ENCODE assay signal across 7 mouse cellular contexts in the genomic region with DNA sequence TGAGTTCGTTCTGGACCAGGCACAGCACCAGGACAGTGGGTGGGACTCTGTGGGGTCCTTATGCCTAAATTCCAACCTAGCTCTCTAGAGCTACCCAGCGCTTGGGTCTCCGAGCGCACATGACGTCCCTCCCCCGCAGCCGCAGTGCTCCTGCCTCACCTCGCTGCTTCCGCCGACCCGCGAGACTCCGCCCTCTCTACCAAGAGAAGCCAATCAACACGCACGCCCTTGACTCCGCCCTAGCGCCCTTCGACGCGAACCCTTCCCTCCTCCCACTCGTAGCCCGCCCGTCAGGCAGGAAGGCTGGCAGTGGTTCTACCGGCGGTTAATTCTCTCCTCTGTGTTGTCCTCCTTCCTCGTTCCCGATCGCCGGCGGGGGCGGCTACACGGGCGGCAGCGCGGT. TPM values are rescaled to one million over a fixed set of nuclear protein-coding genes. Genes with fewer than 3 reads are reported as not detected.
A peak's percentile ranks its signal among the peaks of the same experiment; 100 is the strongest.
DNase-seq lines count a peak whose midpoint lies in the region; ATAC-seq lines count a peak whose summit lies in the region.

A gene (plus strand): TSS at position 252 of the 403 bp plus-strand sequence.

- peak within 1 kb of the TSS; percentile 72 for H3K4me3 ChIP-seq in intestine, embryonic 15.5 days (replicated peaks)
- peak within 1 kb of the TSS; percentile 74 for H3K4me3 ChIP-seq in midbrain, embryonic 10.5 days

- peaks cover 8% of the 10 kb centered on the region for H3K4me1 ChIP-seq in intestine, embryonic 15.5 days (replicated peaks)
- H3K4me1 ChIP-seq in midbrain, embryonic 10.5 days = peaks cover 25% of the 10 kb centered on the region

- peak within 1 kb of the TSS; percentile 78 for H3K4me2 ChIP-seq in intestine, embryonic 15.5 days (replicated peaks)

- H3K27me3 ChIP-seq in intestine, embryonic 15.5 days (replicated peaks) = no peaks in the 10 kb centered on the region
- H3K27me3 ChIP-seq in midbrain, embryonic 10.5 days (ENCODE audit: low read depth, poor library complexity, severe bottlenecking) = no peaks in the 10 kb centered on the region

- H3K27ac ChIP-seq in intestine, embryonic 15.5 days = peak within 1 kb of the TSS; percentile 94
- peak within 1 kb of the TSS; percentile 98 for H3K27ac ChIP-seq in midbrain, embryonic 10.5 days (replicated peaks)

- peak; percentile 99 for ATAC-seq in intestine, embryonic 15.5 days

- H3K9ac ChIP-seq in intestine, embryonic 15.5 days = peak within 1 kb of the TSS; percentile 87

- no peaks in the 10 kb centered on the region for H3K36me3 ChIP-seq in intestine, embryonic 15.5 days
- H3K36me3 ChIP-seq in midbrain, embryonic 10.5 days = peaks cover 23% of the 10 kb centered on the region

- DNase-seq in adrenal gland, adult 2 months = peak; percentile 97
- peak; percentile 94 for DNase-seq in embryo, embryonic 11.5 days (ENCODE audit: low read depth, low spot score)
- DNase-seq in gastrocnemius, postnatal 36 days = peak; percentile 93 to 96
- peak; percentile 94 to 98 for DNase-seq in left cerebral cortex, postnatal 25 days (ENCODE audit: low spot score in 2 of 2)
- peak; percentile 97 for DNase-seq in midbrain, embryonic 10.5 days (ENCODE audit: low spot score)
- DNase-seq in right cerebral cortex, postnatal 4 days = peak; percentile 92

- intact Hi-C loops in gastrocnemius, postnatal 36 days (cut with DNase I) = no loop called here
- intact Hi-C loops in left cerebral cortex, postnatal 25 days (cut with DNase I) = loop anchor here (1.0 to 5.0 kb wide), 2 partner anchors 53 to 89 kb away; no protein-coding TSS in a partner anchor

- under 1% methylated on average over 35 of the region's 35 CpGs for WGBS in intestine, embryonic 15.5 days
- under 1% methylated on average over 35 of the region's 35 CpGs for WGBS in midbrain, embryonic 10.5 days

- no peaks in the 10 kb centered on the region for H3K9me3 ChIP-seq in intestine, embryonic 15.5 days
- H3K9me3 ChIP-seq in midbrain, embryonic 10.5 days (replicated peaks) = no peaks in the 10 kb centered on the region

RNA-seq across cellular contexts. Expression of the gene that starts here (rescaled TPM):
- 100 to 1,000 TPM; 178 to 206 TPM for total RNA-seq in adrenal gland, adult 2 months (2021)
- 45.2 and 62.7 TPM in 2 replicates for polyA plus RNA-seq in adrenal gland, adult 2 months (2012; rRNA removed)
- total RNA-seq in gastrocnemius, postnatal 36 days (2021) = 10 to 100 TPM; 87.9 to 89.5 TPM
- polyA plus RNA-seq in intestine, embryonic 15.5 days (2015; fragmentation: Nextera tagmentation; extraction: Ambion mirVana) = 149 and 158 TPM in 2 replicates
- total RNA-seq in left cerebral cortex, postnatal 25 days (2021) = 100 to 1,000 TPM; 510 to 530 TPM
- polyA plus RNA-seq in midbrain, embryonic 10.5 days (2016; fragmentation: Nextera tagmentation; extraction: Ambion mirVana) = 147 TPM in 2 replicates

Comparison
In these comparisons a context has a peak if more than half of its experiments do, and no peak if none do; other contexts are left out.
1. Peak in every context shown above with its lines: DNase-seq, ATAC-seq, H3K4me3 ChIP-seq and H3K27ac ChIP-seq.